14 mouse cellular contexts compared by ENCODE assay signal in genomic region chr7:123025123-123025522, GRCm38 (mm10). TPM values are rescaled to one million over a fixed set of nuclear protein-coding genes. Genes with fewer than 3 reads are reported as not detected.
A peak's percentile ranks its signal among the peaks of the same experiment; 100 is the strongest.
DNase-seq lines count a peak whose midpoint lies in the region; ATAC-seq and TF ChIP-seq lines count a peak whose summit lies in the region.
"Had no signal": no experiment of that assay in that cellular context is flagged by ENCODE, and none has a peak within 500 bp of the region (broad histone marks: within the 10 kb centered on the region; RNA-seq: fewer than 3 reads in every experiment).

No protein-coding gene starts in this region.

- H3K4me2 ChIP-seq in lung, postnatal 0 days (replicated peaks; ENCODE audit: low read depth, low read length), result no peak overlapping the region
- H3K4me2 ChIP-seq in neural tube, embryonic 15.5 days, result no peak overlapping the region
- H3K4me2 ChIP-seq: hindbrain, embryonic 14.5 days; midbrain, embryonic 15.5 days; neural tube, embryonic 13.5 days had no signal

- no peak for TF ChIP-seq EP300 in lung, postnatal 0 days (IDR thresholded peaks at IDR 0.05)

- no peak overlapping the region for H3K9ac ChIP-seq in lung, postnatal 0 days (replicated peaks; ENCODE audit: low read depth)
- H3K9ac ChIP-seq in neural tube, embryonic 15.5 days (replicated peaks), result no peak overlapping the region
- H3K9ac ChIP-seq: hindbrain, embryonic 14.5 days; liver, embryonic 14.5 days; midbrain, embryonic 15.5 days; neural tube, embryonic 13.5 days had no signal

- DNase-seq in lung, adult 2 months, result no peak
- no peak for DNase-seq in lung, postnatal 0 days (ENCODE audit: low spot score)
- DNase-seq in embryo, embryonic 9.5 days (ENCODE audit: extremely low spot score), result no peak
- DNase-seq in testis, postnatal 14 days (ENCODE audit: low spot score), result no peak
- DNase-seq: cerebellum, adult 11 months; kidney, adult 18-20 months had no signal

- ATAC-seq in lung, postnatal 0 days, result no peak
- peak; percentile 62 for ATAC-seq in megakaryocyte, adult 5-6 weeks (ENCODE audit: poor library complexity, severe bottlenecking)
- ATAC-seq in neural tube, embryonic 15.5 days (ENCODE audit: low FRiP score), result no peak
- ATAC-seq: midbrain, embryonic 15.5 days had no signal

- H3K4me3 ChIP-seq in lung, adult 2 months (replicated peaks; ENCODE audit: extremely low read depth, low read depth, low read length), result peak overlapping the region; percentile 38
- H3K4me3 ChIP-seq in lung, postnatal 0 days (ENCODE audit: low read depth, low read length), result no peak overlapping the region
- peak overlapping the region; percentile 26 for H3K4me3 ChIP-seq in bone marrow, adult 2 months (replicated peaks; ENCODE audit: control insufficient read depth, low read depth, low read length)
- H3K4me3 ChIP-seq in neural tube, embryonic 15.5 days (replicated peaks), result no peak overlapping the region
- H3K4me3 ChIP-seq: limb, embryonic 10.5 days; midbrain, embryonic 15.5 days; neural tube, embryonic 13.5 days had no signal

- no peak overlapping the region for H3K27ac ChIP-seq in lung, postnatal 0 days (ENCODE audit: low read length)
- H3K27ac ChIP-seq in bone marrow, adult 2 months (ENCODE audit: control insufficient read depth, insufficient read depth, low read depth, low read length, poor library complexity), result no peak overlapping the region
- H3K27ac ChIP-seq in neural tube, embryonic 15.5 days (replicated peaks), result no peak overlapping the region
- H3K27ac ChIP-seq: hindbrain, embryonic 14.5 days; limb, embryonic 10.5 days; liver, embryonic 14.5 days; midbrain, embryonic 15.5 days; neural tube, embryonic 13.5 days had no signal

- H3K36me3 ChIP-seq in lung, postnatal 0 days (ENCODE audit: insufficient read depth, low read length), result no peaks in the 10 kb centered on the region
- no peaks in the 10 kb centered on the region for H3K36me3 ChIP-seq in neural tube, embryonic 15.5 days
- H3K36me3 ChIP-seq: limb, embryonic 10.5 days; midbrain, embryonic 15.5 days; neural tube, embryonic 13.5 days had no signal

- TF ChIP-seq POLR2A in lung, adult 2 months (IDR thresholded peaks at IDR 0.05; ENCODE audit: borderline replicate concordance, extremely low read depth, low read depth, low read length), result no peak
- no peak for TF ChIP-seq POLR2A in bone marrow, adult 2 months (IDR thresholded peaks at IDR 0.05; ENCODE audit: borderline replicate concordance, control insufficient read depth, low read depth, low read length)

- no peaks in the 10 kb centered on the region for H3K4me1 ChIP-seq in lung, adult 2 months (ENCODE audit: control insufficient read depth, insufficient read depth, low read length)
- no peaks in the 10 kb centered on the region for H3K4me1 ChIP-seq in lung, postnatal 0 days (ENCODE audit: insufficient read depth, low read depth, low read length)
- H3K4me1 ChIP-seq in bone marrow, adult 2 months (ENCODE audit: control insufficient read depth, insufficient read depth, low read length), result no peaks in the 10 kb centered on the region
- H3K4me1 ChIP-seq in neural tube, embryonic 15.5 days, result peaks cover 4% of the 10 kb centered on the region; the same call in 1 of the 2 replicates

- 42% methylated on average over 9 of the region's 9 CpGs for WGBS in lung, adult 2 months
- 41% methylated on average over 9 of the region's 9 CpGs for WGBS in lung, postnatal 0 days
- WGBS in bone marrow, adult 2 months, result 33% methylated on average over 9 of the region's 9 CpGs
- WGBS in neural tube, embryonic 15.5 days, result 70% methylated on average over 9 of the region's 9 CpGs

- H3K27me3 ChIP-seq in lung, postnatal 0 days (replicated peaks; ENCODE audit: insufficient read depth, low read length), result no peaks in the 10 kb centered on the region
- H3K27me3 ChIP-seq in neural tube, embryonic 15.5 days (replicated peaks), result no peaks in the 10 kb centered on the region
- H3K27me3 ChIP-seq: midbrain, embryonic 15.5 days had no signal

- H3K9me3 ChIP-seq in lung, postnatal 0 days (ENCODE audit: low read length), result no peaks in the 10 kb centered on the region
- H3K9me3 ChIP-seq in neural tube, embryonic 15.5 days (replicated peaks), result no peaks in the 10 kb centered on the region
- H3K9me3 ChIP-seq: limb, embryonic 10.5 days; midbrain, embryonic 15.5 days; neural tube, embryonic 13.5 days had no signal

- TF ChIP-seq CTCF in lung, adult 2 months (IDR thresholded peaks at IDR 0.05; ENCODE audit: insufficient read depth, low read length), result no peak
- TF ChIP-seq CTCF in lung, postnatal 0 days (IDR thresholded peaks at IDR 0.05), result no peak
- no peak for TF ChIP-seq CTCF in bone marrow, adult 2 months (IDR thresholded peaks at IDR 0.05; ENCODE audit: control insufficient read depth, insufficient read depth, low read length)

RNA-seq across cellular contexts. Expression of gene Rbbp6, which starts 59.6 kb away (rescaled TPM):
- 6.8 and 12.0 TPM in 2 replicates for polyA plus RNA-seq in lung, adult 2 months (2012; rRNA removed)
- polyA plus RNA-seq in lung, postnatal 0 days (2015; fragmentation: Nextera tagmentation; extraction: Ambion mirVana), result 18.3 and 19.6 TPM in 2 replicates
- polyA plus RNA-seq in bone marrow, adult 2 months (2011; ENCODE audit: insufficient read depth, insufficient read length, low replicate concordance, missing spikeins), result 26.0 and 35.6 TPM in 2 replicates
- total RNA-seq in megakaryocyte, adult 5-6 weeks (2015), result 66.1 and 83.1 TPM in 2 replicates
- 36.8 and 50.8 TPM in 2 replicates for total RNA-seq in megakaryocyte, adult 5-6 weeks (2017)
- polyA plus RNA-seq in neural tube, embryonic 15.5 days (2015; fragmentation: Nextera tagmentation; extraction: Ambion mirVana), result 23.2 and 25.4 TPM in 2 replicates

Comparison
In these comparisons a context has a peak if more than half of its experiments do, and no peak if none do; other contexts are left out.
1. H3K4me3 ChIP-seq: peak in lung, adult 2 months (single experiment) and bone marrow, adult 2 months (single experiment); none in lung, postnatal 0 days (single experiment) and neural tube, embryonic 15.5 days (single experiment).